ENCODE assay signal across 9 mouse cellular contexts in the genomic region with DNA sequence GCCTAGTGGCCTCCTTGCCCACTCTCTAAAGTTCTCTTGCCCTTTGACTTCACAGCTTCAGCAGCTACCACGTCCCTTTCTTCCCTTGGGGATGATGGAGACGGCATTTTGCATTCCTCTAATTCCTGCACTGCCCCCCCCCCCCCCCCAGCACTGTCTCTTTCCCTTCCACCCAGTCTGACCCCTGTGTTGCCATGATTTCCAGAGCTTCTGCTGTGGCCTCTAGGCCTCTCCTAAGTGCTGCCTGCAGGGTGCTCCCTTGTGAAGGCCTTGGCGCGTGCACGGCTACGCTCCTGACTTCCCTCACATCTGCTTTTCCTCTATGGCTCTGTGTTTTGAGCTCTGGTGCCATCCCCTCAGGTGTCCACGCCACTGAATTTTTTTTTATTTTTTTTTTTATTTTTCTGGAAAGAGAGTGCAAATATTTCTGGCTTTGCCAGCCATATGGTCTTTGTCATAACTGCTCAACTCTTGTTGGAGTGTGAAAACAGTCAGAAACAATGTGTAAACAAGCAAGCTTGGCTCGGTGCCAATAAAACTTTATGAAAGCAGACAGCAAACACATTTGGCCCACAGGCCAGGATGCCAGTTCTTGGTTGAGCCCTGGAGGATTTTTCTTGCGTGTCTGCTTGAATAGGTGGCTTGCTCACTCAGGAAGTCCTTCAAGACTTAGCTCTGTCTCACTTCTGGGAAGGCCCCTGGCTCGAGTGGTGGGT. TPM values are rescaled to one million over a fixed set of nuclear protein-coding genes. Genes with fewer than 3 reads are reported as not detected.
A peak's percentile ranks its signal among the peaks of the same experiment; 100 is the strongest.
DNase-seq lines count a peak whose midpoint lies in the region; ATAC-seq and TF ChIP-seq lines count a peak whose summit lies in the region.
"Had no signal": no experiment of that assay in that cellular context is flagged by ENCODE, and none has a peak within 500 bp of the region (broad histone marks: within the 10 kb centered on the region; RNA-seq: fewer than 3 reads in every experiment).

No protein-coding gene starts in this region.

- H3K36me3 ChIP-seq in heart, embryonic 10.5 days, result peaks cover 7% of the 10 kb centered on the region; the same call in 1 of the 2 replicates
- peaks cover 5% of the 10 kb centered on the region; the same call in 1 of the 2 replicates for H3K36me3 ChIP-seq in intestine, embryonic 15.5 days
- H3K36me3 ChIP-seq in lung, postnatal 0 days (ENCODE audit: insufficient read depth, low read length), result no peaks in the 10 kb centered on the region
- H3K36me3 ChIP-seq in heart, embryonic 11.5 days (ENCODE audit: control insufficient read depth, insufficient read depth, low read length), result no peaks in the 10 kb centered on the region

- H3K9ac ChIP-seq in intestine, embryonic 15.5 days, result no peak overlapping the region
- no peak overlapping the region for H3K9ac ChIP-seq in lung, postnatal 0 days (replicated peaks; ENCODE audit: low read depth)
- no peak overlapping the region for H3K9ac ChIP-seq in heart, embryonic 11.5 days (ENCODE audit: low read depth, low read length)

- no peak for DNase-seq in heart, embryonic 10.5 days (ENCODE audit: low spot score)
- no peak for DNase-seq in heart, postnatal 4 days
- peak; percentile 71 for DNase-seq in NIH3T3 (ENCODE audit: low read depth)
- peak; percentile 75 for DNase-seq in lung, postnatal 0 days (ENCODE audit: low spot score)
- DNase-seq in adrenal gland, adult (ENCODE audit: inconsistent age in 2 of 2, low spot score in 1 of 2), result no peak
- DNase-seq in spleen, postnatal 14 days (ENCODE audit: low spot score in 2 of 2), result no peak

- no peak overlapping the region for H3K4me2 ChIP-seq in intestine, embryonic 15.5 days (replicated peaks)
- H3K4me2 ChIP-seq in lung, postnatal 0 days (replicated peaks; ENCODE audit: low read depth, low read length), result no peak overlapping the region
- no peak overlapping the region for H3K4me2 ChIP-seq in heart, embryonic 11.5 days

- peaks cover 43% of the 10 kb centered on the region for H3K4me1 ChIP-seq in heart, embryonic 10.5 days
- H3K4me1 ChIP-seq in intestine, embryonic 15.5 days (replicated peaks), result peaks cover 25% of the 10 kb centered on the region
- peaks cover 5% of the 10 kb centered on the region; the same call in 1 of the 2 replicates for H3K4me1 ChIP-seq in lung, postnatal 0 days (ENCODE audit: insufficient read depth, low read depth, low read length)
- H3K4me1 ChIP-seq in heart, embryonic 11.5 days (ENCODE audit: control insufficient read depth, insufficient read depth, low read length), result peaks cover 17% of the 10 kb centered on the region

- 0 out of 2 replicates have a peak, but pooled peaks have one; percentile 37 for TF ChIP-seq EP300 in lung, postnatal 0 days (IDR thresholded peaks at IDR 0.05)

- no peaks in the 10 kb centered on the region for H3K9me3 ChIP-seq in heart, embryonic 10.5 days
- no peaks in the 10 kb centered on the region for H3K9me3 ChIP-seq in intestine, embryonic 15.5 days
- no peaks in the 10 kb centered on the region for H3K9me3 ChIP-seq in lung, postnatal 0 days (ENCODE audit: low read length)
- H3K9me3 ChIP-seq in heart, embryonic 11.5 days (replicated peaks; ENCODE audit: control insufficient read depth, low read length), result no peaks in the 10 kb centered on the region

- no peaks in the 10 kb centered on the region for H3K27me3 ChIP-seq in heart, embryonic 10.5 days (ENCODE audit: insufficient read depth, poor library complexity, severe bottlenecking)
- no peaks in the 10 kb centered on the region for H3K27me3 ChIP-seq in intestine, embryonic 15.5 days (replicated peaks)
- H3K27me3 ChIP-seq in lung, postnatal 0 days (replicated peaks; ENCODE audit: insufficient read depth, low read length), result no peaks in the 10 kb centered on the region
- H3K27me3 ChIP-seq in heart, embryonic 11.5 days (ENCODE audit: control insufficient read depth, insufficient read depth, low read length), result no peaks in the 10 kb centered on the region

- 0 out of 2 replicates have a peak, but pooled peaks have one; percentile 40 for ATAC-seq in intestine, embryonic 15.5 days
- ATAC-seq in lung, postnatal 0 days, result peak; percentile 53
- no peak for ATAC-seq in heart, embryonic 11.5 days (replicated peaks; ENCODE audit: insufficient number of reproducible peaks, low FRiP score, low TSS enrichment)
- ATAC-seq: CD4-positive, CD25-positive, alpha-beta regulatory T cell, adult 4 months had no signal

- 62% methylated on average over 10 of the region's 10 CpGs for WGBS in heart, embryonic 10.5 days
- 44% methylated on average over 10 of the region's 10 CpGs for WGBS in intestine, embryonic 15.5 days
- WGBS in lung, postnatal 0 days, result 38% methylated on average over 10 of the region's 10 CpGs
- WGBS in heart, embryonic 11.5 days (ENCODE audit: insufficient replicate concordance), result 57% methylated on average over 10 of the region's 10 CpGs

- no peak overlapping the region for H3K4me3 ChIP-seq in heart, embryonic 10.5 days
- H3K4me3 ChIP-seq in intestine, embryonic 15.5 days (replicated peaks), result no peak overlapping the region
- H3K4me3 ChIP-seq in lung, postnatal 0 days (ENCODE audit: low read depth, low read length), result no peak overlapping the region
- H3K4me3 ChIP-seq in heart, embryonic 11.5 days (ENCODE audit: low read depth, low read length), result no peak overlapping the region

- TF ChIP-seq CTCF in lung, postnatal 0 days (IDR thresholded peaks at IDR 0.05), result 0 out of 2 replicates have a peak, but pooled peaks have one; percentile 22

- peak overlapping the region; percentile 64 for H3K27ac ChIP-seq in heart, embryonic 10.5 days
- H3K27ac ChIP-seq in intestine, embryonic 15.5 days, result peak overlapping the region; percentile 51
- peak overlapping the region; percentile 32 for H3K27ac ChIP-seq in lung, postnatal 0 days (ENCODE audit: low read length)
- H3K27ac ChIP-seq in heart, embryonic 11.5 days (ENCODE audit: low read depth, low read length), result no peak overlapping the region

RNA-seq across cellular contexts. Expression of gene Ptrhd1, which starts 40.6 kb away (rescaled TPM):
- polyA plus RNA-seq in heart, embryonic 10.5 days (2016; fragmentation: Nextera tagmentation; extraction: Ambion mirVana), result 6.9 and 8.2 TPM in 2 replicates
- total RNA-seq in heart, postnatal 4 days (2021), result 1 to 10 TPM; 5.5 to 5.6 TPM
- polyA plus RNA-seq in intestine, embryonic 15.5 days (2015; fragmentation: Nextera tagmentation; extraction: Ambion mirVana), result 5.0 and 5.4 TPM in 2 replicates
- polyA plus RNA-seq in lung, postnatal 0 days (2015; fragmentation: Nextera tagmentation; extraction: Ambion mirVana), result 4.7 and 6.2 TPM in 2 replicates
- 7.2 and 7.3 TPM in 2 replicates for polyA plus RNA-seq in heart, embryonic 11.5 days (2014; fragmentation: Nextera tagmentation; extraction: Ambion mirVana)

RNA-seq across cellular contexts. Expression of gene Cenpo, which starts 40.9 kb away (rescaled TPM):
- polyA plus RNA-seq in heart, embryonic 10.5 days (2016; fragmentation: Nextera tagmentation; extraction: Ambion mirVana), result 10.9 and 14.5 TPM in 2 replicates
- 10 to 100 TPM in 1 of 2 experiments, 1 to 10 TPM in 1; 9.9 to 11.3 TPM for total RNA-seq in heart, postnatal 4 days (2021)
- 10.9 and 12.8 TPM in 2 replicates for polyA plus RNA-seq in intestine, embryonic 15.5 days (2015; fragmentation: Nextera tagmentation; extraction: Ambion mirVana)
- 4.8 and 5.3 TPM in 2 replicates for polyA plus RNA-seq in lung, postnatal 0 days (2015; fragmentation: Nextera tagmentation; extraction: Ambion mirVana)
- 9.0 and 9.2 TPM in 2 replicates for polyA plus RNA-seq in heart, embryonic 11.5 days (2014; fragmentation: Nextera tagmentation; extraction: Ambion mirVana)

Comparison
In these comparisons a context has a peak if more than half of its experiments do, and no peak if none do; other contexts are left out.
1. DNase-seq: peak in NIH3T3 (single experiment) and lung, postnatal 0 days (single experiment); none in heart, embryonic 10.5 days (single experiment), heart, postnatal 4 days (single experiment), adrenal gland, adult (0 of 2) and spleen, postnatal 14 days (0 of 2).